Mouse (Mus musculus) midbrain, embryonic 16.5 days (tissue): ENCODE data around the gene Caprin2. TPM values are rescaled to one million over a fixed set of nuclear protein-coding genes. Genes with fewer than 3 reads are reported as not detected.
"Not testable (repeated sequence)": the region's sequence is repeated elsewhere in the genome, so short reads cannot be mapped to it uniquely, and the experiment has no call there.

ENCODE experiments used
- ATAC-seq: fragments of 200-750 bp; cut with Nextera tagmentation; 2 replicates; pipeline ENCODE4 v1.8.0; 2017; ENCODE audit warnings: moderate TSS enrichment
- H3K27ac ChIP-seq: fragments of 300-500 bp; sonication (generic); 2 replicates; pipeline ENCODE4 v1.5.1; 2014; ENCODE audit warnings: mild to moderate bottlenecking, low read length, mixed read lengths
- H3K27me3 ChIP-seq: fragments of 300-500 bp; sonication (generic); 2 replicates; pipeline ENCODE4 v1.6.1; 2014; ENCODE audit warnings: low read depth, low read length, mixed read lengths; ENCODE audit not compliant: control insufficient read depth, insufficient read depth
- H3K36me3 ChIP-seq: fragments of 300-500 bp; sonication (generic); 2 replicates; pipeline ENCODE4 v1.6.1; 2014; ENCODE audit warnings: mild to moderate bottlenecking, low read length, moderate library complexity, mixed read lengths; ENCODE audit not compliant: control insufficient read depth, insufficient read depth
- H3K4me1 ChIP-seq: fragments of 300-500 bp; sonication (generic); 2 replicates; pipeline ENCODE4 v1.6.1; 2014; ENCODE audit warnings: mild to moderate bottlenecking, low read length, mixed read lengths; ENCODE audit not compliant: control insufficient read depth, insufficient read depth
- H3K4me2 ChIP-seq: fragments of 300-500 bp; sonication (generic); 2 replicates; pipeline ENCODE4 v1.6.1; 2014; ENCODE audit warnings: mild to moderate bottlenecking, low read length, mixed read lengths
- H3K4me3 ChIP-seq: fragments of 300-500 bp; sonication (generic); 2 replicates; pipeline ENCODE4 v1.5.1; 2014; ENCODE audit warnings: low read depth, mild to moderate bottlenecking, low read length, moderate library complexity, mixed read lengths
- H3K9ac ChIP-seq: fragments of 300-500 bp; sonication (generic); 2 replicates; pipeline ENCODE4 v1.6.1; 2014; ENCODE audit warnings: low read depth, low read length, mixed read lengths
- H3K9me3 ChIP-seq: fragments of 300-500 bp; sonication (generic); replicated peaks from 2 replicates; pipeline ENCODE4 v1.6.1; 2014; ENCODE audit warnings: mild to moderate bottlenecking, low read length, mixed read lengths; ENCODE audit not compliant: control insufficient read depth, poor library complexity, severe bottlenecking
- WGBS: fragments of 180-500 bp; shearing (Covaris S2); extraction: QIAGEN DNeasy Blood & Tissue Kit; methylation state at CpG from one replicate; pipeline ENCODE4 v1.1.7; 2014; 5-methylcytosine and 5-hydroxymethylcytosine counted together
- polyA plus RNA-seq: library from polyadenylated mRNA; unstranded; fragments of >200 nt; fragmentation: Nextera tagmentation; extraction: Ambion mirVana; gene quantifications from 2 replicates; pipeline ENCODE4 v1.2.1, GENCODE M21; 2015

Gene Caprin2
- polyA plus RNA-seq, 1 experiment from 2014 or later: 9.3 TPM

- Histone ChIP-seq H3K4me1 (no peaks in the 10 kb centered on the region), H3K4me3 (no peak overlapping the region), H3K27ac (no peak overlapping the region), H3K4me2 (no peak overlapping the region), H3K36me3 (peaks cover 6% of the 10 kb centered on the region), H3K9me3 (no peaks in the 10 kb centered on the region), H3K9ac (no peak overlapping the region), H3K27me3 (no peaks in the 10 kb centered on the region)
- ATAC-seq: no peak
- 72% methylated on average over 3 of the region's 3 CpGs for WGBS
Measured at GRCm38 (mm10) chr6:148934961-148935590, 39.0 kb upstream of the Caprin2 start.

GRCm38 (mm10) chr6:148931281-148931680 lies 35.2 kb upstream of the Caprin2 start:
- ATAC-seq: no peak
- WGBS: 91% methylated on average over 6 of the region's 6 CpGs
- H3K4me3 ChIP-seq: no peak overlapping the region
- no peak overlapping the region for H3K9ac ChIP-seq
- no peak overlapping the region for H3K27ac ChIP-seq
- no peak overlapping the region for H3K4me2 ChIP-seq
- H3K4me1 ChIP-seq: no peaks in the 10 kb centered on the region
- H3K9me3 ChIP-seq: no peaks in the 10 kb centered on the region
- H3K36me3 ChIP-seq: peaks cover 7% of the 10 kb centered on the region
- H3K27me3 ChIP-seq: no peaks in the 10 kb centered on the region

- no peaks in the 10 kb centered on the region for H3K4me1 ChIP-seq
- H3K4me3 ChIP-seq: no peak overlapping the region
- H3K4me2 ChIP-seq: no peak overlapping the region
- H3K27ac ChIP-seq: no peak overlapping the region
- H3K9me3 ChIP-seq: no peaks in the 10 kb centered on the region
- H3K36me3 ChIP-seq: no peaks in the 10 kb centered on the region
- no peaks in the 10 kb centered on the region for H3K27me3 ChIP-seq
- H3K9ac ChIP-seq: no peak overlapping the region
- no peak for ATAC-seq
Measured at GRCm38 (mm10) chr6:148918841-148919398, 22.9 kb upstream of the Caprin2 start.

GRCm38 (mm10) chr6:148917672-148918071 lies 21.6 kb upstream of the Caprin2 start:
- Histone ChIP-seq H3K4me3 (no peak overlapping the region), H3K9ac (no peak overlapping the region), H3K4me1 (no peaks in the 10 kb centered on the region), H3K27ac (no peak overlapping the region), H3K4me2 (no peak overlapping the region), H3K9me3 (no peaks in the 10 kb centered on the region), H3K27me3 (no peaks in the 10 kb centered on the region), H3K36me3 (no peaks in the 10 kb centered on the region)
- WGBS: 74% methylated on average over 1 of the region's 1 CpGs
- no peak for ATAC-seq

- Histone ChIP-seq H3K4me1 (no peaks in the 10 kb centered on the region), H3K4me2 (no peak overlapping the region), H3K27me3 (no peaks in the 10 kb centered on the region), H3K4me3 (no peak overlapping the region), H3K36me3 (no peaks in the 10 kb centered on the region), H3K9me3 (no peaks in the 10 kb centered on the region), H3K9ac (no peak overlapping the region), H3K27ac (no peak overlapping the region)
- 41% methylated on average over 3 of the region's 3 CpGs for WGBS
- no peak for ATAC-seq
Measured at GRCm38 (mm10) chr6:148916817-148917216, 20.8 kb upstream of the Caprin2 start.

GRCm38 (mm10) chr6:148913938-148914337 lies 17.9 kb upstream of the Caprin2 start:
- WGBS: 8% methylated on average over 2 of the region's 2 CpGs
- no peak overlapping the region for H3K27ac ChIP-seq
- no peaks in the 10 kb centered on the region for H3K36me3 ChIP-seq
- H3K4me3 ChIP-seq: no peak overlapping the region
- H3K27me3 ChIP-seq: no peaks in the 10 kb centered on the region
- no peak overlapping the region for H3K4me2 ChIP-seq
- H3K4me1 ChIP-seq: no peaks in the 10 kb centered on the region
- no peaks in the 10 kb centered on the region for H3K9me3 ChIP-seq
- no peak overlapping the region for H3K9ac ChIP-seq
- ATAC-seq: 0 out of 2 replicates have a peak, but pooled peaks have one; percentile 25

GRCm38 (mm10) chr6:148911906-148912305 lies 15.9 kb upstream of the Caprin2 start:
- not testable (repeated sequence) for H3K4me3 ChIP-seq, H3K4me1 ChIP-seq, H3K9ac ChIP-seq, H3K27me3 ChIP-seq, ATAC-seq, H3K9me3 ChIP-seq, H3K4me2 ChIP-seq, H3K36me3 ChIP-seq, H3K27ac ChIP-seq
- WGBS: 90% methylated on average over 8 of the region's 8 CpGs

GRCm38 (mm10) chr6:148906958-148907357 lies 10.9 kb upstream of the Caprin2 start:
- Histone ChIP-seq H3K4me1 (no peaks in the 10 kb centered on the region), H3K4me2 (no peak overlapping the region), H3K27ac (no peak overlapping the region), H3K9ac (no peak overlapping the region), H3K4me3 (no peak overlapping the region), H3K27me3 (no peaks in the 10 kb centered on the region), H3K9me3 (no peaks in the 10 kb centered on the region), H3K36me3 (no peaks in the 10 kb centered on the region)
- WGBS: 95% methylated on average over 9 of the region's 9 CpGs
- ATAC-seq: no peak

- 81% methylated on average over 3 of the region's 3 CpGs for WGBS
- no peaks in the 10 kb centered on the region for H3K9me3 ChIP-seq
- H3K4me1 ChIP-seq: no peaks in the 10 kb centered on the region
- H3K27ac ChIP-seq: no peak overlapping the region
- H3K9ac ChIP-seq: no peak overlapping the region
- H3K4me3 ChIP-seq: no peak overlapping the region
- no peaks in the 10 kb centered on the region for H3K36me3 ChIP-seq
- H3K27me3 ChIP-seq: no peaks in the 10 kb centered on the region
- H3K4me2 ChIP-seq: no peak overlapping the region
- no peak for ATAC-seq
Measured at GRCm38 (mm10) chr6:148902728-148903127, 6.7 kb upstream of the Caprin2 start.
